Mouse (Mus musculus) urinary bladder, postnatal 14 days (tissue): Measurements from ENCODE around the gene Cldn12.

Experiments
- DNase-seq: peaks from one replicate; pipeline ENCODE4 v3.0.0; 2021; ENCODE audit warnings: low spot score

The Cldn12 gene

DNA sequence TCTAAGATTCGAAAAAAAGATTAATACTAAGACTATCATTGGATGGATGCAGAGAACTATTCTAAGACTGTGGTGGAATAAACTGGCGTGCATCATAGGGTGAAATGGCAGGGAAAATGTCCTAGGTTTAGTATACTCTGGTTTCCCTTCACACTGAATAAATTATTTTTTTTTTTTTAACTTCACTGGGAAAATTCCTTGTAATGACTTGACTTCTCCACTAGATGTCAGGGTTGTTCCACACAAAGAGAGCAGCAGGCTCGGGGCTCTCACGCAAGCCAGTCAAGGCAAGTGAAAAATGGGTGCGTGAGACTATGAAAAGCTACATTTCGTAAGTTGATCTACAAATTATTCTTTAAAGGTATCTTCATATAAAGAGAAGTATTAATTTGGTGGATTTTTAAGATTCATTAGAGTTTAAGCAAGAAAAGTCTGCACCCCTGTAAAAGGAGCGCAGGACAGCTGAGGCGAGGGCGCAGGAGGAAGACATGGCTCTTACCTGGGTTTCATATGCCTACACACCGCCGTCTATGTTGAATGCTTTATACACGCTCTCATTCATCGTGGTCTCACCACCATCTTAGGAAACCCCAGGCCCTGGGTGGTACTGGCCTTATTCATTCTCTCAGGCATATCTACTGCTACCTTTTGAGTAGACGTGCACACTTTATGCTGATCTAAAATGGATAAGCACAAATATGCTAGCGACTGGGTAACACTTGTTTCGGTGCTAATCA is 20.3 kb downstream of the Cldn12 start:
- DNase-seq: no peak

DNA sequence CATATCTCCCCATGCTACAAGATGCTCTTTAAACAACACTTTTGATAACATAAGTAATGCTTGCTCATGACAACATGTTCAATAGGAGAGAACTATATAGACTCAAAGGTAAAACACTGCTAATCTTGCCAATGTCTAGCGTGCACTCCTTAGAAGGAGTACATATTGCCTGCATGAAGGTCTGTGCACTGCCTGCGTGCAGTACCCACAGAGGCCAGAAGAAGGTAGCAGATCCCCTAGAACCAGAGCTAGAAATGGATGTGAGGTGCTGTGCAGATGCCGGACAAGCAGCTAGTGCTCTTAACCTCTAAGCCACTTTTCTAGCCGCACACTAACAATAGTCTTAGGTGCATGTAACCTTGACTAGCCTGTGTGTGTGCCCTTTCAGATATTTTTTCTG is 22.6 kb downstream of the Cldn12 start:
- DNase-seq: no peak

DNA sequence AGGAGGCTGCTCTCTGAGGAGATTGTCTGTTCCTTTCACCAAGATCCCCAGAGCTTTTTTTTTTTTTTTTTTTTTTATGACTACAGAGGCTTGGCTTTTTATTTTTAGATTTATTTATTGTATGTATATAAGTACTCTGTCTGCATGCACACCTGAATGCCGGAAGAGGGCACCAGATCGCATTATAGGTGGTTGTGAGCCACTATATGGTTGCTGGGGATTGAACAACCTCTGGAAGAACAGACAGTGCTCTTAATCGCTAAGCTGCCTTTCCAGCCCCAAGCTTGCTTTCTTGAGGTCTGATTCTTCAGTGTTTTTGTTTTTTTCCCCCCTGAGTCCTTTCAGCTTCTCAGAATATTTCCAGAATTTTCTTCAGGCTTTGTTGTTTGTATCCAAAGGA is 28.7 kb downstream of the Cldn12 start:
- no peak for DNase-seq

DNA sequence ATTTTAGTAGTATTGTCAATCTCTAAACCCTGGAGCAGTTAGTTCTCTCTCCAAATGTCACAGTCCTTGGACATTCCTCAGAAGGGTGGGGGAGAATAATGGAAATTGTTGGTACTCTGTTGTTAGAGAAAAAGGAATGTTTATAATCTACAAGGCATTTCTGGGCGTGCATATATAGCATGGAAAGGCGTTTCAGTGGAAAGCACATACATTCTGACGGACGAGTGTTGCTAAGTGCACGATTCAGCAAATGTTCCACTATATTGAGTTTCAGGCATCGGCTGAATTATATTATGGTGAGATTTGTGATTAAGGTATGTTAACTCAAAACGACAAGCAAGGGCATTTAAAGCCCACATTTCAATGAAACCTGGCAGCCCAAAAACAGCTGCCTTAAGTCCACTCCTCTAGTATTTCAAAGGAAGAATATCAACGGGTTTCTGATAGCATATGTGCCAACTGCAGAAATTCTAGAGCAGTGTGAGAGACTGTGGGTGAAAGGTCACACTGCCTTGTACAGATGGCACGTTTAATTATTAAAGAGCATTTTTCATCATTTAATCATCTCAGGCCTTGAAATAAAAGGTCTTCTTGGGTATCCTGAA is 31.4 kb downstream of the Cldn12 start:
- DNase-seq: no peak

DNA sequence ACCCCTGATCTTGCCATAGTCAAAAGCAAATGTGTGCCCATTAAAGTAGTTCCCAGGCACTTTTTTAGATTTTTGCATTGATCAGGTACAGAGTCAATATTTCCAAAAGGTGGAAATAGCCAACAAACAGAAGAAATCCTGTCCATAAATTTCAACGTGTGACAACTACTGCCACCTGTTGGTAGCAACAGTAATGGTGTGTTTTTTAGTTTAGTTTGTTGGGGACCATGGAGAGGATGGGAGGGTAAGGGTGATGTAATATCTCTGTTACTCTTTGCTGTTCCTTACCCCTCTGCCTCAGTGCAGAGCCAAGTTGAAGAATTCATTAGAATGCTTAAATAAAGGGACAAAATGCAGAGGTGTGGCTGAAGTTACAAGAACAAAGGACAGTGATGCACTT is 33.1 kb downstream of the Cldn12 start:
- peak; percentile 6 for DNase-seq

DNA sequence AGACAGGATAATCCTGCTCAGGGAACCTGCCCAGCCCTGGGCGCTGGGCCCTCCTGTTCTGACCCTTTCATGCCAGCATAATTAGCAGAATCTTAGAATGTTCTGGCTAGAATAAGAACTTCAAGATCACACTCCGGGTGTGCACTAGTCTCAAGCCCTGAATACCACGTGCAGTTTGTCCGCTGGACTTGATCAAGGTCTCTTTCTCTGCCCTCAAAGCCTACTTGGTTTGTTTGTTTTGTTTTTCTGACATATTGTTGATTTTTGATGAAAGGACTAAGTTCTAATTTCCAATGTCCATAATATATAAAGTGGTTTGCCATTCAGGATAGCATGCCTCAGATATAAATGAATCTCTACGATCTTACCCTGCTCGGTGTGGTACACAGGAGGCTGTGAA is 35.7 kb downstream of the Cldn12 start, which contains the start of gene 1700015F17Rik:
Gene 1700015F17Rik (minus strand): TSS at position 101 of the 400 bp plus-strand sequence.
- DNase-seq: no peak

DNA sequence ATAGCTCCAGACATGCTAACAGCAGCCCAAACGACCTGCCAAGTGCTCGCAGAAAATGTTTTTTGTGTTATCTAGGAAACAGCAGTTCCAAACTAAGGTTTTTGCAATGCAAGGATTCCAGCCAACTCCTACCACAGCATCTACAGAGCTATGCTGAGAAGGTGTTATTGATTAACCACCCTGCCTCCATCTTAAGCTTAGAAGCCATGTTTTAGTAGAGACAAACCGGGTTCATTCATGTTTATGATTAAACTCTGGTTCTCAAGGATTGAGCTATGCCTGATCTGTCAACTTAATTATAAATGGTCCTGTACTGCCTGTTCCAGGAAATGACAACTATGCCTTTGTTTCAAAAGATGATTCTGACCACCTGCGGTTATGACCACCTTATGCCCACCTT is 38.6 kb downstream of the Cldn12 start:
- no peak for DNase-seq

DNA sequence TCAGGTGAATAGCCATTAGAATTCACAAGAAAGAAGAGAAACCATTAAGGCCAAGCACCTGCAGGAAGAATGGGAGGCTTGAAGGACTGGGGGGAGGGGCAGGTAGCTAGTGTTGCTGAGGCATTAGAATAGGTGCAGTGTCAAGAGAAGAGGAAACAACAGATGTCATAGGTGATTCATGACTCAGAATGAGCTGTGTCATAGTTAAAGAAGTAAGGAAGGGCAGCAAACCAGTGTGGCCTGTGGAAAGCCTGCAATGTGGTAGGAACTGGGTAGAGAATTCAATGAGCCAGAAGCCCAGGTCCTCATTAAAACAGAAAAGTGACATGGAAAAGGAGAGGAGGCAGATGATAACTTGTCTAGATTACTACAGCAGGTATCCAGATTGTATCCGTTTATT is 49.5 kb downstream of the Cldn12 start:
- no peak for DNase-seq
